Mouse (Mus musculus) midbrain, embryonic 11.5 days (tissue): ENCODE data around the gene Smim11. TPM values are rescaled to one million over a fixed set of nuclear protein-coding genes. Genes with fewer than 3 reads are reported as not detected.

Source experiments
- ATAC-seq: fragments of 200-750 bp; cut with Nextera tagmentation; 2 replicates; pipeline ENCODE4 v1.8.0; 2017; ENCODE audit warnings: moderate TSS enrichment, moderate library complexity; ENCODE audit not compliant: low FRiP score
- DNase-seq: peaks from one replicate; pipeline ENCODE4 v3.0.0; 2015; ENCODE audit warnings: low spot score; ENCODE audit errors: missing footprints
- H3K27ac ChIP-seq: fragments of 300-500 bp; sonication (generic); 2 replicates; pipeline ENCODE4 v1.5.1; 2014; ENCODE audit warnings: low read depth, low read length
- H3K27me3 ChIP-seq: fragments of 300-500 bp; sonication (generic); 2 replicates; pipeline ENCODE4 v1.6.1; 2014; ENCODE audit warnings: mild to moderate bottlenecking, low read length, moderate library complexity, mixed read lengths; ENCODE audit not compliant: control insufficient read depth, insufficient read depth
- H3K36me3 ChIP-seq: fragments of 300-500 bp; sonication (generic); 2 replicates; pipeline ENCODE4 v1.6.1; 2014; ENCODE audit warnings: mild to moderate bottlenecking, low read length, moderate library complexity, mixed read lengths; ENCODE audit not compliant: control insufficient read depth, insufficient read depth
- H3K4me1 ChIP-seq: fragments of 300-500 bp; sonication (generic); 2 replicates; pipeline ENCODE4 v1.6.1; 2014; ENCODE audit warnings: low read length; ENCODE audit not compliant: control insufficient read depth, insufficient read depth
- H3K4me2 ChIP-seq: fragments of 300-500 bp; sonication (generic); 2 replicates; pipeline ENCODE4 v1.6.1; 2014; ENCODE audit warnings: mild to moderate bottlenecking, moderate library complexity
- H3K4me3 ChIP-seq: fragments of 300-500 bp; sonication (generic); 2 replicates; pipeline ENCODE4 v1.5.1; 2014; ENCODE audit warnings: low read depth, low read length
- H3K9ac ChIP-seq: fragments of 300-500 bp; sonication (generic); 2 replicates; pipeline ENCODE4 v1.6.1; 2014; ENCODE audit warnings: low read length
- H3K9me3 ChIP-seq: fragments of 300-500 bp; sonication (generic); 2 replicates; pipeline ENCODE4 v1.6.1; 2016; ENCODE audit warnings: low read length; ENCODE audit not compliant: control insufficient read depth
- WGBS: fragments of 180-500 bp; shearing (Covaris S2); extraction: QIAGEN DNeasy Blood & Tissue Kit; methylation state at CpG from one replicate; pipeline ENCODE4 v1.1.7; 2014; 5-methylcytosine and 5-hydroxymethylcytosine counted together
- polyA plus RNA-seq: library from polyadenylated mRNA; unstranded; fragments of >200 nt; fragmentation: Nextera tagmentation; extraction: Ambion mirVana; gene quantifications from 2 replicates; pipeline ENCODE4 v1.2.1, GENCODE M21; 2014

Gene Smim11
- polyA plus RNA-seq, 1 experiment from 2014 or later: 137 TPM

DNA sequence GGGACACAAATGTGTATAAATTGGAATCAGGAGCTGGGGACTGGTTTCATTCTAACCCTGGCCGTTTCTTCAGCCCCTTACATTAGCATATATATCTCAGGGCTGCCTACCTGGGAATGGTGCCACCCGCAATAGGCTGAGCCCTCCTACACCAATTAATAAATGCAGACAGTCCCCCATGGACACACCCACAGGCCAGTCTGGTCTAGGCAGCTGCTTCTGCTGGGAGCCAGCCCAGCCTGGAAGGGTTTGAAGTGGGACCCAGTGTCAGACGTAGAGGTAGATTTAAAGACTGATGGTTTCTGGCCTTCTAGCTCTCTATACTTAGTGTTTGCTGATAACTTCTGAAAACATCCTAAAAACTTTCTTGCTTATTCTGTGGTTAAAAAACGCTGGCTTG lies 8.0 kb downstream of the Smim11 start:
- ATAC-seq: no peak; the same call in 1 of the 2 replicates
- Histone ChIP-seq H3K4me3 (no peak overlapping the region), H3K4me1 (peaks cover 2% of the 10 kb centered on the region; the same call in 1 of the 2 replicates), H3K36me3 (peaks cover 8% of the 10 kb centered on the region), H3K4me2 (no peak overlapping the region), H3K9me3 (no peaks in the 10 kb centered on the region), H3K9ac (no peak overlapping the region), H3K27ac (no peak overlapping the region), H3K27me3 (no peaks in the 10 kb centered on the region)
- no peak for DNase-seq
- WGBS: 37% methylated on average over 4 of the region's 4 CpGs

DNA sequence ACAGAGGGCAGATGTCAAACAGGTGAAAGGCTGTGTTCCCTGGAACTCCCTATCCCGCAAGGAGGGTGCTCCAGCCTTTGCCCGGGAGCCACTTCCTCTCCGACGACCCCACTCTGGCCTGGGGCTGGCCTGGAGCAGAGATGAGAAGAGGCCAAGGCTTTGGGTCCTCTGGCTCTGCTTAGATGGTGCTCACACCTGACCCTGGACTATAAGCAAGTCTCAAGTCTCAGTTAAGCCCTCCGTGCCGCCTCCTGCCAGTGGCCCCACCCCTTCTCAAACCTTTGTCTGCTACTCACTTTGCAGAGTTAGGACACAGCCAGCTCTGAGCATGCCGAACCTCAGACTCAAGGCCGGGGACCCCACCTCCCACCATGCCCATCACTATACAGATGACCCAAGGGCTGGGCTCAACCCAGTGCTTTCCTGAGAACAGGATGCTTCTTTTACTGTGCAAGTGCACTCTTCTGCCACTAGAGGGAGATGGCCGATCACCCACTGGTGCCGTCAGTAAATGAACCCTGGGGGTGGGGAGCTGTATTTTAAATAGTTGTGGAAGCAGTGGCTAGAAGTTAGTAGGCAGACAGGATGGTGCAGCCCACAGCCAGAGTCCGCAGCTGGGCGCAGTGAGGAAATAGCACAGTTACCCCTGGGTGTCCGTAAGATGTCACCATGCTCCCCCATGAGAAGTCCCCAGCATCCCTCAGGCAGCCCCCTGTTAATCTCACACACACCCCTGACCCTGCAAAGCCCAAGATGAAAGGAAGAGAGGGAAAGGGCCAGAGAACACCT lies 13.1 kb downstream of the Smim11 start:
- H3K27me3 ChIP-seq: no peaks in the 10 kb centered on the region
- H3K27ac ChIP-seq: no peak overlapping the region
- no peak overlapping the region for H3K4me2 ChIP-seq
- H3K4me3 ChIP-seq: no peak overlapping the region
- WGBS: 50% methylated on average over 13 of the region's 13 CpGs
- H3K9me3 ChIP-seq: no peaks in the 10 kb centered on the region
- DNase-seq (peak; percentile 90), ATAC-seq (peak; percentile 82)
- H3K9ac ChIP-seq: no peak overlapping the region
- 0 out of 2 replicates have a peak, but pooled peaks cover under 1% of the 10 kb centered on the region for H3K36me3 ChIP-seq
- H3K4me1 ChIP-seq: peaks cover 1% of the 10 kb centered on the region; the same call in 1 of the 2 replicates

DNA sequence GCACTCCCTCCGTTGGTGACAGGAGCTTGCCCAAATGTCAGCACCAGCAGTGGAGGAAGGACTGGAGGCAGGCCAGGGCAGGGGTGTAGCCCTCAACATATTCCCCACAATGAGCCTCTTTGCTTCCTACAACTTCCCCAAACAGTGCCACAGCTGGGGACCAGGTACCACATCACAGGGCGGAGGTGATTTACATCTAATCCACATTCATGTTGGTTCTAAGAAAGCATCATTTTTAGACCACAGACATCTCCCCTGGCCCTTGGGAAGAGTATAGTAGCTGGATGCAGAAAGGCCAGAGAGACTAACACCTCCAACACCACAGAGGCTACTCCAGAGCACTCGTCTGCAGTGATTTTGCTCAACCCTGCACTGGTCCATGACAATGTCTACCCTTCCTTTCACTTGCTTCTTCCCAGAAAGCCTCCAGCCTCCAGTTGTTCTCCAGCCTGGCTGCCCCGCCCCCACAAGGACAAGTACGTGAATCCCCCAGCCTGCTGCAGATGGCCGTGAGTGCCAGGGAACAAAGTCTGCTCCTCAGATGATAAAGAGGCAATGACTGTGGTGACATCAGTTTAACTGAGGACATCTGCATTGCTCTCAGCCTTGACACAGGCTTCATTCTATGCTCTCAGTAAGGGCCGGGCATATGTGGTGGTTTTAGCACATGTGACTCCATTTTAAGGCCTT lies 15.1 kb downstream of the Smim11 start:
- WGBS: 69% methylated on average over 7 of the region's 7 CpGs
- H3K4me1 ChIP-seq: no peaks in the 10 kb centered on the region

DNA sequence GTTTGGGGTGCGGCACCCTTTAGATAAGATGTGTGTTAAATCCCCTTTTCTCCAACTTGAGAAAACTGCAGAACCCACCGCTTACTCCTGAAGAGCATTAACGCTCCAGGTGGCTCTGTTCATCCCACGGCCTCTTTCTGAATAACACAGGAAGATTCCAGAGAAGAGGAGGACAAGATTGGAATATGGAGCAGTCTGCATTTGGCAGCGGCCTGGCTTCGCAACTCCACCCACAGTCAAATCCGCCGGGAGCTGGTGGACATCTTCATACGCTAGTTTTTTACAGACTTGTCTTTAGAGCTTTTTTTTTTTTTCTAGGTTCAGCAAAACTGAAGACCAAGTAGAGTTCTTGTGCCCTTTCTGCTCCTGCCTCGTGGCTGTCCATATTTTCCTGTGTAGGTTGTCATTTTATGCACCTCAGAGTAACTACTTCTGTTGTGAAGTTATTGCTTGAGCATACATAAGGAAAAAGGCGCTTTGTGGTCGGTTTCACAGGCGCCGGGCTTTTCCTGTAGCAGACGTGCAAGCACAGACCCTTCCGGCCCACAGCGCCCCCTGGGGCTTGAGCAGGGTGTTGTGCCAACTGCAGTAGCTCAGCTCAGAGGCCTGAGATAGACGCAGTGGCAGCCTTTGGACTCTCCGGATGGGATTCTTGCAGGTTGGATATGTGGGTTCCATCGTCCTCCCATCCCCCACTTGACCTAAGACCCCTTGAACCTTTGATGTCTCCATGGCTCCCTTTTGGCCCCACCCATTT lies 18.4 kb downstream of the Smim11 start:
- Histone ChIP-seq H3K9me3 (no peaks in the 10 kb centered on the region), H3K27ac (no peak overlapping the region), H3K4me1 (peaks cover 6% of the 10 kb centered on the region), H3K4me3 (no peak overlapping the region), H3K4me2 (no peak overlapping the region), H3K36me3 (no peaks in the 10 kb centered on the region), H3K9ac (no peak overlapping the region), H3K27me3 (no peaks in the 10 kb centered on the region)
- DNase-seq: no peak
- WGBS: 63% methylated on average over 20 of the region's 20 CpGs
- no peak for ATAC-seq

More for the DNA sequence above, 15.1 kb downstream of the Smim11 start:
- ATAC-seq (no peak), DNase-seq (no peak)
- Histone ChIP-seq H3K4me2 (no peak overlapping the region), H3K27ac (no peak overlapping the region), H3K27me3 (no peaks in the 10 kb centered on the region), H3K4me3 (no peak overlapping the region), H3K36me3 (no peaks in the 10 kb centered on the region), H3K9me3 (no peaks in the 10 kb centered on the region), H3K9ac (no peak overlapping the region)

DNA sequence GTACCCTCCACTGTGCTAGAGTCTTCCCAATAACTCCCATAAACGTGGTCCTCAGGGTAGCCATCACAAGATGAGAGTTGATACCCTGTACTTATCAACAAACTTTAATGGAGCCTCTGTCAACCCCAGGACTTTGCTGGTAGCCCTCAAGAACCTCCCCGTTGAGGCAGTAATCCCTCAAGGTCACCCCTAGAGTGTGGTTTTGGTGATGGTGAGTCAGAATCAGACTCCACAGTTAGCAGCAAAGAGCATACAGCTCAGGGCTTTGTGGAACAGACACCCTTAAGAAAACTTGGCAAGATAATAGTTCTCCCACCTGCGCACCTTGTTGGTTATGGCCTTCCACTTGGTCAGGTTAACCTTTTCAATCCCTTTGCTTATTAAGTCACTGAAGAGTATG lies 19.3 kb downstream of the Smim11 start:
- Histone ChIP-seq H3K9me3 (no peaks in the 10 kb centered on the region), H3K27me3 (no peaks in the 10 kb centered on the region), H3K4me2 (no peak overlapping the region), H3K4me3 (no peak overlapping the region), H3K4me1 (peaks cover 14% of the 10 kb centered on the region), H3K9ac (no peak overlapping the region), H3K36me3 (no peaks in the 10 kb centered on the region), H3K27ac (no peak overlapping the region)
- 83% methylated on average over 3 of the region's 3 CpGs for WGBS
- ATAC-seq (no peak), DNase-seq (no peak)

DNA sequence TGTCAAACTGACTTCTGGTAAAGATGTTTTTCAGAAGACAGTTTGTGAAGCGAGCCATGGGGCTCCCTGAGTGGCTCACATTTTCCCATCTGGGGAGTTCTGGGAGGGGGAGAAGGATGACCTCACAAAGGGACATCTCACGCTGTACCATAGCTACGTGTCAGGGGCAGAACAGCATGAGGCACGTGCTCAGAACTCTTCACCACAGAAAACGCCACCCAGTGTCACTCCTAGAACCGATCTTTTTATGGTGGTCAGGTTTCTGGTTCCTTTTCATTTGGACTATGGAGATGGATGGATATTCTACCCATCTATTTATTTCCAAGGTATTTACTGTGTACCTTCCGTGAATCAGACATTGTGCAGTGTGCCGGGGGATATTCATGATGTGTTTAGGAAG lies 20.3 kb downstream of the Smim11 start, which contains the start of gene Fam243:
Gene Fam243 (minus strand): TSS at position 101 of the 400 bp plus-strand sequence.
- H3K27me3 ChIP-seq: no peaks in the 10 kb centered on the region
- no peaks in the 10 kb centered on the region for H3K9me3 ChIP-seq
- peaks cover 19% of the 10 kb centered on the region for H3K4me1 ChIP-seq
- no peak within 1 kb of the TSS for H3K9ac ChIP-seq
- no peak within 1 kb of the TSS for H3K4me2 ChIP-seq
- ATAC-seq: no peak
- no peak within 1 kb of the TSS for H3K27ac ChIP-seq
- H3K36me3 ChIP-seq: no peaks in the 10 kb centered on the region
- H3K4me3 ChIP-seq: no peak within 1 kb of the TSS
- DNase-seq: no peak
- 91% methylated on average over 8 of the region's 8 CpGs for WGBS

DNA sequence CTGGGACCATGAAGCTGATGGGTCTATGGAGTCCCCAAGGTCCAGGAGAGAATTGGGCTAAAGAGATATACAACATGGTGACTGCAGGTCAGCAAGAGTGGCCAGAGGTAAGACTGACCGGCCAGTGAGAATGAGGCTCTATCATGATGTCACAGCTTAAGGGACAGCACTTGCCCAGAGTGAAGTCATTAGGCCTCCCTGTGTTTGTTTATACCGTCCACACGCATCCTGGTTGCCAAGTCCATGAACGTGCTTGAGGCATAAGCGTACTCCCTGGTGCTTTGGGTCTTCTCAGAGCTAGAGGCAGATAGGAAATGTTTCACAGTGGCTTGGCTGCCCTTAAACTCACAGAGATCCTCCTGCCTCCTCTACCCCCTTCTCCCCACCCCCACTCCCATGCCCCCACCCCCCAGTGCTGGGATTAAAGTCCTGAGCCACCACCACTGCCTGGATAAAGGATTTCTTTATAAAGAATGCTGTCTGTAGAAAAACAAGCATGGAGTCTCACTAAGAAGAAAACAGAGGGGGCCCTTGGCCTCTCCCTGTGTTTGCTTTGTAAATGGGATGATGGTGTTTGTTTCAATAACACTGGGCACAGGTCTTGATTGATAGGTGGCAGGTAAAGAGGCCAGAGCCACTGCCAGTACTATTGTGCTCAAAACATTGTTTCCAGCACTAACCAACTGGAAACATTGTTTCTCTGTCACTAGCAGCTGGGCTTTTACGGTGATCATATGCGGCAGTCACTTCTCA lies 23.4 kb downstream of the Smim11 start:
- DNase-seq (peak; percentile 89), ATAC-seq (peak; percentile 79)
- WGBS: 29% methylated on average over 7 of the region's 7 CpGs

DNA sequence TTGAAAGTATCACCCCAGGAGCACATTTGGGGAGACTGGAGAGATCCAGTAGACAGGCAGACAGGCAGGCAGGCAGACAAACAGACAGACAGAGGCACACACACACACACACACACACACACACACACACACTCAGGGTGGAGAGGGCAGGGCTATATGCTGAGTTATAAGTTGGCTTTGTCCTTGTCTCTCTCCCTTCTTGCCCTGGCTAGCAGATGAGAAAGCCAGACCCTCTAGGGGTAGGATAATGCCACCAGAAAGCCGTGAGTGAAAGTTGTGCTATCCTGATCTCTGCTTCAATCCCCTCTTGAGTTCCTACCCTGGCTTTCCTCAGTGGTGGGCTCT lies 23.9 kb downstream of the Smim11 start:
- H3K4me2 ChIP-seq: no peak overlapping the region
- peaks cover 19% of the 10 kb centered on the region for H3K4me1 ChIP-seq
- H3K4me3 ChIP-seq: no peak overlapping the region
- DNase-seq: no peak
- WGBS: 33% methylated on average over 1 of the region's 1 CpGs
- peak overlapping the region; percentile 10; the same call in 1 of the 2 replicates for H3K27ac ChIP-seq
- H3K9ac ChIP-seq: no peak overlapping the region
- H3K27me3 ChIP-seq: no peaks in the 10 kb centered on the region
- no peaks in the 10 kb centered on the region for H3K9me3 ChIP-seq
- H3K36me3 ChIP-seq: no peaks in the 10 kb centered on the region
- peak; percentile 54 for ATAC-seq

More for the DNA sequence above, 23.4 kb downstream of the Smim11 start:
- no peak overlapping the region for H3K4me2 ChIP-seq
- H3K9me3 ChIP-seq: no peaks in the 10 kb centered on the region
- H3K27me3 ChIP-seq: no peaks in the 10 kb centered on the region
- H3K4me3 ChIP-seq: no peak overlapping the region
- peaks cover 19% of the 10 kb centered on the region for H3K4me1 ChIP-seq
- no peak overlapping the region for H3K9ac ChIP-seq
- H3K27ac ChIP-seq: peak overlapping the region; percentile 10
- H3K36me3 ChIP-seq: no peaks in the 10 kb centered on the region
